Mouse (Mus musculus) MEL (cell line): Measurements from ENCODE around the gene Pax4.

ENCODE experiments used
- CTCF ChIP-seq, 3 experiments: IDR thresholded peaks in 2 of 3; conservative IDR thresholded peaks in 1 of 3; 2 replicates each; pipeline ENCODE4 v1.5.1; 2011 to 2012; ENCODE audit warnings: low read length in 3 of 3, low read depth in 2 of 3, mild to moderate bottlenecking in 2 of 3, improper control_type of control experiment in 1 of 3, inconsistent platforms in 1 of 3, mixed read lengths in 1 of 3, moderate library complexity in 1 of 3; ENCODE audit not compliant: control insufficient read depth in 1 of 3, insufficient read depth in 1 of 3, poor library complexity in 1 of 3, severe bottlenecking in 1 of 3
- MAZ ChIP-seq: IDR thresholded peaks from 2 replicates; pipeline ENCODE4 v1.6.1; 2012; ENCODE audit warnings: low read depth, mild to moderate bottlenecking, inconsistent platforms, low read length, improper control_type of control experiment
- MEF2A ChIP-seq: IDR thresholded peaks from 2 replicates; pipeline ENCODE4 v1.6.1; 2014; ENCODE audit warnings: low read depth, mild to moderate bottlenecking, inconsistent platforms, low read length, improper control_type of control experiment; ENCODE audit not compliant: poor library complexity, insufficient replicate concordance, severe bottlenecking; ENCODE audit errors: extremely low read depth
- POLR2A ChIP-seq, 2 experiments: IDR thresholded peaks; 2 replicates each; pipeline ENCODE4 v1.6.1; 2011 to 2012; ENCODE audit warnings: low read length in 2 of 2, mild to moderate bottlenecking in 2 of 2, control low read depth in 1 of 2, improper control_type of control experiment in 1 of 2, low read depth in 1 of 2, moderate library complexity in 1 of 2; ENCODE audit not compliant: control insufficient read depth in 1 of 2, insufficient read depth in 1 of 2, poor library complexity in 1 of 2
- ZNF384 ChIP-seq: IDR thresholded peaks from 2 replicates; pipeline ENCODE4 v1.6.1; 2012; ENCODE audit warnings: low read depth, mild to moderate bottlenecking, inconsistent platforms, low read length, improper control_type of control experiment

GRCm38 (mm10) chr6:28488204-28488851 lies 39.2 kb upstream of the Pax4 start:
- TF ChIP-seq MEF2A (no peak), POLR2A (IDR thresholded peaks at IDR 0.05; ENCODE audit: control insufficient read depth in 1 of 2, insufficient read depth in 1 of 2, low read depth in 1 of 2, low read length in 2 of 2, poor library complexity in 1 of 2) (no peak), ZNF384 (no peak), CTCF (IDR thresholded peaks at IDR 0.05 in 2 of 3, conservative IDR thresholded peaks at IDR 0.05 in 1 of 3; ENCODE audit: control insufficient read depth in 1 of 3, insufficient read depth in 1 of 3, low read depth in 2 of 3, low read length in 3 of 3, poor library complexity in 1 of 3, severe bottlenecking in 1 of 3) (no peak), MAZ (no peak)
